Mouse (Mus musculus): ENCODE measurements around the gene Fbln5.
A peak's percentile ranks its signal among the peaks of the same experiment; 100 is the strongest.

Fbln5 gene

DNA sequence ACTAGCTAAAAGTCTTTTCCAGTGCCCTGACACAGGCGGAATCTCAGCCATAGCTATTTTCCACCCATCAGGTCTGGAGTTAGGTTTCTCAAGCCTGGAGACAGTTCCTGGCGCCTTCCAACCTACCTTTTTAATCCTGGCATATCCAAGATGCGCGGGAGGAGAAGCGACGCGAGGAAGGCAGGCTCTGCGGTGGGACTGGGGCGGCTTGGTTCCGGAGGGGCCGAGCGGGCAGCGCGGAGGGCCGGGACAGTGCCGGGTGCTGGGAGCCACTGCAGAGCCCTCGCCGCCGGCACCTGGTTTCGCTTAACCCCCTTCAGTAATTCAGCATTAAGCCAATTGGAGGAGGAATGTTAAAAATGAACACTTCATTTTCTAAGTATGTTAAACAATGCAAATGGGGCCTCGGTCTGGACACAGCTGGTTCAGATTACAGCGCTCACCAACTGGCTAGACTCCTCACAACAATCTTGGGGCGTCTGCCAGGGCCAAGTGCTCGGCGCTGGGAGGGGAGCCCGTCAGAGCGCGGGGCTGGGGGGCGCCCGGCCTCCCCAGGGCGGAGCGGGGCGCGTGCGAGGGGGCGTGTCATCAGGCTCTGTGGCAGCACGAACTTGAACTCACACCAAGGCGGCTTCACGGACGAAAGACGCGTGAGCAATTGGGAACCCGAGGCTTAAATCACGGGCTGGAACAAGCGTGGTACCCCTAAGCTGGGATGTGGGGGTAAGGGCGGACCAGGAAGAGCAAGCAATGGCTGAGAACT is at the start of gene Fbln5:
Gene Fbln5 (minus strand): TSS at position 448 of the 763 bp plus-strand sequence.
- peak; percentile 54 for DNase-seq (ENCODE audit: low spot score)

DNA sequence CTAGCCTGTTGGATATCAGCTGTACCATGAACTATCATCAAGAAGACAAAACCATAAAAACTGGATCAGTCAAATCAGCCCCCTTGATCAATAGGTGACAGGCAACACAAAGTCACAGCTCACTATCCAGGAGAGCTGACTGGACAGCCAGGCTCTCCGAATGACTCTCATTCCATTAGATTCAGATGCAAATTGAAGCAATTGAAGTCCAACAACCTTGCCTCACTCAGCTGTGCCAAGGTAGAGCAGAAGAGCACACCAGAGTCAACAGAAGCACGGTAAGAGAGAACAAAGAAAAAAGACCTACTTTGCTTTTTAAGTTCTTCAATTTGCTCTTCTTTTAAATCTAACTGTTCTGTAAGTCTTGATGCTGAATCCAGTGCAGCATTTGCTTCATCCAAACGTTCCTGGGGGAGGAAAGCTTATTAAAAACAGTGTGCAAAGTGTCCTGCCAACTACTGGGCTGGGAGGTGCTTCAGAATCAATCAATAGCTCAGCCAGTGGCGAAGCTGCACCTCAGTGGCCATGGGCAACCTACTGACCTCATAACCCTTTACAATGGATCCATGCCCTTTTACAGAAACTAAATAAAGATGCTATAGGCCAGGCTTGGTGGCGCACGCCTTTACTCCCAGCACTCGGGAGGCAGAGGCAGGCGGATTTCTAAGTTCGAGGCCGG is 43.6 kb upstream of the Fbln5 start:
- DNase-seq (ENCODE audit: low spot score) = no peak

DNA sequence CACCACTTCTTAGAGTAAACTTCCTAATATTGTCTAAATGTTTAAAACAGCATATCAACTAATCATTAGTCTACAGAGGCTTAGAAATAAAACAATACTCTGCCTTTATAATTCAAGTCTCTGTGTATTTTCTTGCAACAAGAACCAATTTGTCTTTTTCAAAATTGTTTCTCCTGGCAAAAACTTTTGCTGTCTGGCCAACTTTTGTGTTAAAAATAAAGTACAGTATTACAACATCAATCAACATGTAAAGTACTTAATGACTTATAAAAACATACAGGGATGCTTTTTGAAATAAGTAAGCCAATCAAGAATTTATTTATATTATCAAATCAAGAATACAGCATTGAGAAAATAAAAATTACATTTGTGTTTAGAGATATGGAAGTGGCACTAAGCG is 41.4 kb upstream of the Fbln5 start:
- DNase-seq (ENCODE audit: low spot score) = peak; percentile 42

DNA sequence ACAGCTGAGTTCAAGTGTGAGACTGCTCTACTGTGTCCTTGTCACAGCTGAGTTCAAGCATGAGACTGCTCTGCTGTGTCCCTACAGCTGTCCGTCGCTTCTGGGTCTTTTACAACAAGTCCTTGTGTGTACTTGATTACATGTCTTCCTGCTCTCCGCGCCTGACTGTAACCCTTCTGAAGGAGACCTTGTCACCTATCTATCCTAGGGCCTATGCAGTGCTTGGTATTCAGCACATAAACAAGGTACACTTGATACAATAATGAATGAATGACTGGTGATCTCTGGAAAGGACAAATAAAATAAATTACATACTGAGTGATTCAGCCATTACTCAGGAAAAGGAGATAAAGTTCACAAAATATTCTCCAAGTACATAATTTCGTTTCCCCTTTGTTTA is 39.2 kb upstream of the Fbln5 start:
- DNase-seq (ENCODE audit: low spot score) = no peak

DNA sequence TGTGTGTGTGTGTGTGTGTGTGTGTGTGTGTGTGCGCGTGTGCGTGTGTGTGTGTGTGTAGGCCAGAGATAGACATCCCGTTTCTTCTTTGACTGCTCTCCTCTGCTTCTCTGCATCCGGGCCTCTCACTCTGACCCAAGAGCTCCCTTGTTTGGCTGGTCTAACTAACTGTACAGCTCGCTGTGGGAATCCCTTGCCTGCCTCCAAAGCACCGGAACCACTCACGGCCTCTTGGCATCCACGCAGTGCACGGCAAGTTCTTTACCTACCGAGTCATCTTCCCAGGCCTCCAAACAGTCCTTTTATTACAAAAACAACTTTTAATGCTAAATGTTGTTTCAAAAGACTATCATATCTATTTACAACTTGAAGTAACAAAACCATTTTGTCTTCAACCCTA is 35.5 kb upstream of the Fbln5 start:
- DNase-seq (ENCODE audit: low spot score) = no peak

DNA sequence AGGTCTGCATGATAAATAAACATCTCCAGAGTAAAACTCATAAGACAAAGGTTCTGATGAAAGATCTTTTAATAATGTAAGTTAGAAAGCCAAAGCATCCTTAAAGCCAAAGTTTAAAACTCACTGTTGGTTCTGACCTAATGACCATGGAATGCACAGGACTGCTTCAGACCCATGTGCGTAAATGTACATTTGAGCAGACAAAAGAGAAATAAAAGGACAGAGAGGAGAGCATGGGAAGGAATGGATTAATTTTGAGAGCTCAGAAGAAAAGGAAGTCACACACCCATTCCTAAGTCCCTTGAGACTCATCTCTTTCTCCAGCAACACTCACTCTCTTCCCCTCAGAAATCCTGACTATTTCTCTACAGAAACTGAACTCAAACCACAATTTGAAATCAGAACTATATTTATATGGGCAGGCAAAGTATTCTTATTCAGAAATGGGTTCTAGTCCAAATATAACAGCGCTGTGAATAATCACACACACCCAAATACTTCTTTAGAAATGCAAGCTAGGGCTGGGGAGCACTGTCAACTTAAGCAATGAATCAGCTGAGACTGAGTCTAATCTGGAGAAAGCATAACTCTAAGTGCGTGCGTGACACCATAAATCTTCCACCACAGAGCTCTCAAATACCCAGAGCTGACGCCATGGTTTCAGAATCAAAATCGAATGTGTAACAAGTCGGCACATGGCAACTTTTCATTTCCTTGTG is 33.1 kb upstream of the Fbln5 start:
- peak; percentile 40 for DNase-seq (ENCODE audit: low spot score)

DNA sequence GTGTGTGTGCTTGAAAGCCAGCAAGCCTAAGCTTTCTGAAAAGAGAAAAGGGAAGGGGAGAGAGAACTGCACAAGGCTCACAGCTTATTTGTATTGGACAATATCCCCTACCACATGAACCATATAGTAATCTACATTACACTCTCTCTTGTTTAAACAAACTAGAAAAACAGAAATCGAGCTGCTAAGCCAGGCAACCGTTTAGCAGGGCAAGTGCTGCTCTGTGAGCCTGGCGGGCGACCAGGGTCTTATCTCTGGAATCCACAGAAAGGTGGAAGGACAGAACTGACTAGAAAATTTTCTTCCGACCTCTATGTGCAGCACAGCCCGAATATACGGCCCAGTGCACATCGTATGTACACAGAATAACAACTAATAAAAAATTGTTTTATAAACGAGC is 32.5 kb upstream of the Fbln5 start:
- DNase-seq (ENCODE audit: low spot score) = no peak

DNA sequence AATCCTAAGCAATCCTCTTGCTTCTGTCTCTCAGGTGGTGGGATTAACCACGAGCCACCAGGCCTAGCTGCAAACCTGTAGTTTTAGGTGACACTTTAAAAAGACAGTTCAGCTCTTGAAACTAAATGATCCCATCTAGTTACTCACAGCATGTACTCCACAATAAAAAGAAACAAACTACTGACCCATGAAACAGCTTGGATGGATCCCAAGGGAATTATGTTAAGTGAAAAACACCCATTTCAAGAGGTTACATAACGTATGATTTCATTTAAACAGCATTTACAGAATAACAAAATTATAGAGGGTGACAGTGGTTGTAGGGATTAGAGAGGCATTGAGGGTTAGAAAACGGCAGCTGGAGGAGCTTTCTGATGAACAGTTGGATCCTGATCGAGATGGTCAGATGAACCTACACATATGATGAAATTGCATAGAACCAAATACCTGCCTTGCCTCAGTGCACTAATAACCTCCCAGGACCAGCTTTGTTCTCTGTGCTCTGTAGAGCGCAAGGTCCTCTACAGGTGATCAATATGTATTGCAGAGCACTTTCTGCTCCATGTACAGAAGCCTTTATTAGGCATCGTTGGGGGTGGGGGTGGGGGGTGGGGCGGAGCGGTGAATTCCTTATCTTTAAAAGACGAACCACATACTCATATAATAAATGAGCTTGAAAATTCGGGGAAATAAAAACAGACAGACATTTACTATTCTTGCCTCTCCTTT is 17.9 kb upstream of the Fbln5 start:
- peak; percentile 39 for DNase-seq (ENCODE audit: low spot score)

DNA sequence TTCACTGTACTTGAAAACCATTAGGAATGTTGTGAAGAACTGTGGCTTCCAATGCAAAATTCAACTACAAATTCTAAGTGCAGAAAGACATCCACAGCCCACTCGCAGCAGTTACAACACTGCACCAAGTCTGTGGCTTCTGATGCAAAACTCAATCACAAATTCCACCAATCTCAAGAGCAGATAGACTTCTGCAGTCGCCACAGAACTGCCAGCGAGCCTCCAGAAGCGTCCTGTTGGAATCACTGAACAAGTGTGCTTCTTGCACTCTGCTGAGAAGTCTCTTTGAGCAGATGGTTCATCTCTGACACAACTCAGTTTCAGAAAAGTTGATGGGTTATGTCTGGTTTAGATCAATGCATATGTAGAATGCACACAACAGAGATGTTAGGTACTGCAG is 15.9 kb upstream of the Fbln5 start:
- DNase-seq (ENCODE audit: low spot score) = no peak

DNA sequence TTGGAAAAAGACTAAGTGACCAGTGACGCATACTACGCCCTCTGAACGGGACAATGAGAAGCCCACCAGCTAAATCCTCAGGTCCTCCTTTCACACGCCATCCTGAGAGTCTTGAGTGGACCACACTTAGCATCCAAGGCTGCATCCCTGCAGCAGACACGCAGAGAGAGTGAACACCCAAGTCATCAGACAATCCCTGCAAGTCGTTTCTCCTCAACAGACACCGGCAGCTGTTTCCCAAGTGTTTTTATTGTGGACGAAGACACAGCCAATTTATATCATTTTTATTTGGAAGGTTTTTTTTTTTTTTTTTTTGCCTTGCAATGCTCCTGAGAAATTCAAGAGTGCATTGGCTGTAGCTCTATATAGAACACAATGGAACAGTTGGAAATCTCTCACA is 14.9 kb upstream of the Fbln5 start:
- DNase-seq (ENCODE audit: low spot score) = no peak

DNA sequence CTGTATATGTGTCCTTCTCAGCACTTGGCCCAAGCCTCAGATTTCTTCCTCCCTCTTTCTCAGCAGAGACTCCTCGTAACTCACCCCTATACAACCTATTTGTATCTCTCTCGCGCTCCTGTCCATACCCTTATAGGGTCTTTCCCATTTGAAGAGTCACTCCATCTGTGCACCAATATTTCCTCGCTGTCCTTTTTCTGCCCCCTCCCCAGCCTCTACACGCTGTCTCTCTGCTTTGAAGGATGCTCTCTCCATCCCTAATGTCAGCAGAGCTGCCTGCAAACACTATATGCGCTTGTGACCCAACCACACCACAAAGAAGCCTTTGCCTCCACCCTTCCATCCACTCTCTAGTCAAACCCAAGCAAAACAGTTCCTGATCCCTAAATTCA is 14.3 kb upstream of the Fbln5 start:
- no peak for DNase-seq (ENCODE audit: low spot score)

DNA sequence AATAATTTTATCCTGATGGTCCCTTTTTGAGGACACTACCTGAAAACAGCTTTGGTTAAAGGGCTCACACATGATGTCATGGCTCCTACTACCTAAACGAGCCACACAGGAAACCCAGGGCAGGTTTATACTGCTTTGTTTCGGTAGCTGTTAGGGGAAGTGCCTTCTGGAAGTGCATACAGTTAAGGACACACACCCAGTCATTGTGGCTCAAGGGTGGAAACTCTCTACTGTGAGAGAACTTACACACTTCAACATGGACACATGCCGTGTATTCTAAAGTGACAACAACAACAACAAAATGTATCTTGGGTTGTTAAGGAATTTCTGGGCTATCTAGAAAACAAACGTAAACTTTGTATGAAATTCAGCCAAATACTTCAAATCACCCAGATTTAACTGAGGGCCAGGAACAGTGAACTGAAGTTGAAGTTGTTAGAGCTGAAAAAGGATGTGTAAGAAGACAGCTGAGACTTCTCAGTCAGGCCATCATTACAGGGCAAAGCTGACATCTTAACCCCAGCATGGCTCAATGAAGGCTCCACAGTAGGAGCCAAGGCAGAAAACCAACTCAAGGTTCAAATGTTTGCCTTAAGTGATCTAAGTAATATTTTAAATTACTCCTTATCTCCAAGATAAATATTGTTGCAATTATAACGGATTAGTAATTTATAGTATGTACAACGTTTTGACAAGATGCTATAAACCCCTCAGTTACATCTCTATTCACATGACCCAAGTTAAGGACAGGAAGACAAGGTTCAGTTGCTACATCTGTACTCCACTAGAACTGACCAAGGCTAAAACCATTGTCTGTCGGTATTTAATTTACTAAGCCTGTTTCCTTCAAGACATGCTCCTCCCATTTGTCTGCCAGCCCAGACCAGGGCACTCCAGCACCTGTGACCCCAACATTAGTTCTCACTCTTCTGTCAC is 13.6 kb upstream of the Fbln5 start:
- no peak for DNase-seq (ENCODE audit: low spot score)

DNA sequence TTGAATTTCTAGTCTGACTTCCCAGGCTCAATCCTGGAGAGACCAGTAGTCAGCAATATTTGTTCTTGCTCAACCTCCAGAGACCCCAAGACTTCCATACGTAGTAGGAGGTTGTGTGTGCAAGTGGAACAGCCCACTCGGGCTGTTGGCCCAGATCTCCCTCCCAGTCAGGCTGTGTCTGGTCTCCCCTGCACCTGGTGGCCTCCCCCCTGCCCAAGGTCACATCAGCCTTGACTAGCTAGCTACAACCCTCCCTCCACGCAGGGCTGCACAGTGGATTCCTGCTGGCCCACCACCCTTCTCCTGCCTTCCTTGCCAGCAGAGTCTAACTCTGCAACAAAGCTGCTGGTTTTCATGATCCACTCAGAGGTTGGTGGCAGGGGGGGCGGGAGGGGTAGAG is 12.4 kb upstream of the Fbln5 start:
- no peak for DNase-seq (ENCODE audit: low spot score)

DNA sequence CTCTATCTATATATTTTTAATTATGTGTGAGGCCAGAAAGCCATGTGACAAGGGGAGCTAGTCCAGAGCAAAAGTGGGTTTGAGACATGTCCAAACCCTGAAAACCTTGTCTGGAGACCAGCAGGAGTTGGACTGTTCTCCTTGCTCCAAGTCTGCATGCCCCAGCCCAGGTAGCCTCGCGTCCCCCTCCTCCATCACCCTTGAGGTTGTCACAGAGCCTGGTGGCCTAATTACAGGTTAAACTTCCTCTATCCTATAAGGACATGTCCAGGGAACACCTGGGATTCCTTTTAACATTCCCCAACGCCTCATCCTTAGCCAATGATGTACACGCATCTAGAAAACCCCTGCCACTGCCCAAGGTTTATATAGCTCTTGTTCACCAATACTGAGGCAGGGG is 4.3 kb upstream of the Fbln5 start:
- no peak for DNase-seq (ENCODE audit: low spot score)

DNA sequence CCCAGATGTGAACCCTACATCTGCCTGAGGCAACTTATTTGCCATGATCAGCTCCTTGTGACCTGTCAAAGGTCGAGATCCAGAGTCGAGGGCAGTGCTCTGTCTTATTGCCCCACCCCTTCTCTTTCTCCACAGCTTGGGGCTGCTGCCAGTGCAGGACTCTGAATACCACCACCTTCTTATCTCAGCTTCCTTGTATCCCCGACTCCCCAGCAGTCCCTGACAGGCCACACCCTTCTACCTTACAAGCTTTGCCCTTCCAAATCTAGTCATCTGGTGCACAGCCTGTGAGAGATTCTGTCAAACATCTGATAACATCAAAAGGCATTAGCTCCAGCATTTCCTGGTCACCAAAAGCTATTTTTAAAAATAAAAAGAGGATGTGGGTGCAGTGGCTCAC is 2.7 kb upstream of the Fbln5 start:
- no peak for DNase-seq (ENCODE audit: low spot score)

DNA sequence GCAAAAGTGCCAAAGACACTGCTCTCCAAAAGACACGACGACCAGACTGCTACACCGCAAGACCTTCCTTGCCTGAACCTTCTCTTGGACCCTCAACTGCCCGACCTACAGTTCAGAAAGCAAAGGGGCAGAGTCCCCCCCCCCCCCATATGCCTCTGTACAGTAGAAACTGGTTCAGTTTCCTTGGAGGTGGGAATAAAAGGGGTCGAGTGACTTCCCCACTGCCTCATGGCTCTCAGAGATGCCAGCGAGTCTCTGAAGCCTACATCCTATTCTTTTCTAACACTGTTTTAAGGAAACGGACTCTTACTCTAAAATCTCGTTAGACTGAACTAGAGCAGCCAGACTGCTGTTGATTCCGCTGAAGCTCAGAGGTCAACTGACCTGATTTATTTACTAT is 715 bp upstream of the Fbln5 start:
- no peak for DNase-seq (ENCODE audit: low spot score)

DNA sequence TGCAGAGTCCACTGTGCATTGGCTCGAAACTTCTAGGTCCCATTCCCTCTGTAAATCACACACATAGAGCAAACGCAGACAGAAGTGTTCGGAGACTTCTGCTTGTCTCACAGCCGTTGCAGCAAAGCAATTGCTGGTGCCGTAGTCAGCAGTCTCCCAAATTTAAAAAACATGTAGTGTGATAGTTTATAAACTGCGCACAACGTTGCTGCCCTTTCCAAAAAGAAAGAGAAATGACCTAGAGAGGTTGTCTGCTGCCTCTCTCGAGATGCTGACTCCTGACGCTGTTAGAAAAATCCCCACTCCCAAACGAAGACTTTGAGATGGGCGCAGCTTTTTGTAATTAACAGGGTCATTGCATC is 628 bp downstream of the Fbln5 start:
- DNase-seq (ENCODE audit: low spot score) = no peak

DNA sequence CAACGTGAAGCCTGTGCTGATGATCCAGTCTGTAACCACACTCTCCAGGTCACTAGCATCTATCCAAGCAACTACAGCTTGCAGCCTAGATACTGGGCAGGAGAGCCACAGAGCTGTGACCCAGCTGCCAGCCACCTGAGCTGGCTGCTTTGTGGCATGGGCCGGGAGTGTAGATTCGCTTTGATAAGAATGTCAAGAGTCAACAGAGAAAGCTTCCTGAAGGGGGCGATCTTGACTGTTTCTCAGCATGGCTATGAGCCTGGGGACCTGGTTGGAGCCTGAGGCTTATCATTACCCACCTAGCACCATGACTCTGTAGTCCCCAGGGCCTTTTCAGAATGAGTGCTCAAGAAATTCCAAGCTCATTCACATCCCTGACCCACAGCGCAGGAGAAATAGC is 2.0 kb downstream of the Fbln5 start:
- DNase-seq (ENCODE audit: low spot score) = no peak

DNA sequence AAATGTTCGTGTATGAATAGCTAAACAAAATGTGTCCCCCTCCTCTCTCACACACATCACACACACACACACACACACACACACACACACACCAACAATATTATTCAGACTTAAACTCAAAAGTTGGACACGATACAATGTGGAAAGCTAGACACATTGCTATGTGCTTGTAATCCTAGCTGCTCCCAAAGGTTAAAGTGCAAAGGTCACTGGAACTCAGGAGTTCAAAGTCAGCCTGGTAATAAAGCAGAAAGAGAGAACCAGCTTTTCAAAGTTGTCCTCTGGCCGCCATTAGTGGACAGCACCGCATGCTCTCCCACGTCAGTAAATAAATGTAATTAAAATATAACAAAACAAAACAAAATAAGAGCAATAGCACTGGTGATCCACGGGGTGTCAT is 3.1 kb downstream of the Fbln5 start:
- no peak for DNase-seq (ENCODE audit: low spot score)

DNA sequence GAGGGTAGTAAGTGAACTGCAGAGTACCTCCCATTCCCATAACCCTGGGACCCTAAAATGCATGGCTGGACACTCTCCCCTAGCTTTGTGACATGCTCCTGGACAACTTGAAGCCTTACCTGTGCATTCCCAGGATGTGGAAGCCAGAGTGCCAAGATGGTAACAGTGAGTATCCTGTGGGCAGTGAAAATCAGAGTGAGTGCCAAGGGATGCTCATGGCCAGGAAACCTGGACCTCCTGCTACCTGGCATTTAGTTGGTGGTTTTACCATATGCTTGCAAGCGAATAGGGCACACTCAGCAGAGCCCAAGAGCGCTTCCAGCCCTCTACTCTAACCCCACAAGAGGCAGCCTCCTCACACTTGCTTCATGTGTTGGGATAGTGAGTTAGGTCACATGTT is 4.4 kb downstream of the Fbln5 start:
- DNase-seq (ENCODE audit: low spot score) = no peak

DNA sequence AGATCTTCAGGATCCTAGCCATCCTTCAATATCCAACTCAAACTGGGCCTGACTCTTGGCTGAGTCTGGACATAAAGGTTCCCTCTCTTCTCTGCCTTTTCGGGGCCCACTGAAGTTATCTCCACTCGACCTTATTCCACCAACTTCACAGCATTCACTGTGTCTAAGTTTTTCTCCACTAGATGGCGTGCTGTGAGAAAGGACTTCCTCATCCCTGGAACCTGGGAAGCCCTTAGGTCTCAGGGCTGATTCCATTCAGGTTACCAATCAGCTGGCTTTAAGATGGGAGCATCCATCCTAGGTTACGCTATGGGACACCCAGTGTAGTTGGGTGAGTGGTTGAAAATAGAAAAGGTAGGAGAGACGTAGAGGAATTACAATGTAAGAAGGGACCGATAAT is 7.7 kb downstream of the Fbln5 start:
- DNase-seq (ENCODE audit: low spot score) = no peak

DNA sequence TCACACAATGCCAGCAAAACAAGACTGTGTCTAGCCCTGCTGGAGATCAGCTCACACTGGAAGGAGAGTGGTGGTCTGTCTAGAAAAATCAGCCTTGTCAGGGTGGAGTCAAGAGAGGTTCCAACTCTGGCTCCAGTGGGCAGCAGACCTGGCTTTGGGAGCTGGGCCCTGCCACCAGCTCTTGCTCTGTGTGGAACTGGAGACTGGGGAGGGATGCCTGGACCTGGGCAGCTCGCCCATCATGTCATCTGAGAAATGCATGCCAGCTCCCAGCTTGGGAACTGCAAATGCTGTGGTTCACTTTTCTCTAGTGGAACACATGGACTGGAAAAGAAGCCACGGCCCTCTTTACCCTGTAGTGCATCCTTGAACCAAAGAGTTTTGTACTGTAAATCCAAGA is 8.3 kb downstream of the Fbln5 start:
- peak; percentile 89 for DNase-seq (ENCODE audit: low spot score)
